Mouse (Mus musculus) CH12.LX (cell line): ENCODE data around the gene Tut1.

Experiments
- CTCF ChIP-seq, 2 experiments: IDR thresholded peaks in 1 of 2; conservative IDR thresholded peaks in 1 of 2; 2 replicates each; pipeline ENCODE4 v1.5.1; 2011 to 2012; ENCODE audit warnings: low read depth in 2 of 2, low read length in 2 of 2, improper control_type of control experiment in 1 of 2, inconsistent platforms in 1 of 2, mild to moderate bottlenecking in 1 of 2, moderate library complexity in 1 of 2
- MAZ ChIP-seq: IDR thresholded peaks from 2 replicates; pipeline ENCODE4 v1.6.1; 2012; ENCODE audit warnings: low read depth, mild to moderate bottlenecking, inconsistent platforms, low read length, improper control_type of control experiment, moderate library complexity
- POLR2A ChIP-seq: IDR thresholded peaks from 2 replicates; pipeline ENCODE4 v1.6.1; 2011; ENCODE audit warnings: low read depth, mild to moderate bottlenecking, improper control_type of control experiment, low read length
- SMC3 ChIP-seq: IDR thresholded peaks from 2 replicates; pipeline ENCODE4 v1.6.1; 2011; ENCODE audit warnings: low read depth, low read length, improper control_type of control experiment
- UBTF ChIP-seq: IDR thresholded peaks from 2 replicates; pipeline ENCODE4 v1.6.1; 2012; ENCODE audit warnings: low read depth, mild to moderate bottlenecking, inconsistent platforms, low read length, improper control_type of control experiment, moderate library complexity
- ZNF384 ChIP-seq: IDR thresholded peaks from 2 replicates; pipeline ENCODE4 v1.6.1; 2012; ENCODE audit warnings: low read depth, low read length, improper control_type of control experiment, inconsistent platforms

DNA sequence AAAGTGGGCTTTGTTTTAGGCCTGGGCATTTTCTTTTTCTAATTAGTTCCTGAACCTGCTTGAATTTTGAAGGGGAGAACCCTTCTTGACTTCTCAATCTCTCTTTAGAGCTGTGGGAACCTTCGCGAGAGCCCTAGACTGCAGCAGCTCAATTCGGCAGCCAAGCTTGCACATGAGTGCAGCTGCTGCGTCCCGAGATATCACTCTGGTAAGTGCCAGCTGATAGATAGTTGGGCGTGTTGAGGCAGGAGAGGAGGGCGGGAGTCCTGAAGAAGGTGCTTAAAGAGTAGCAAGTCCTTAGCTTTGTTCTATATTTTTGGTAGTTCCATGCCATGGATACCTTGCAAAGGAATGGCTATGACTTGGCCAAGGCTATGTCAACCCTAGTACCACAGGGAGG is 6.7 kb upstream of the Tut1 start:
- TF ChIP-seq SMC3, result no peak
- TF ChIP-seq ZNF384, result no peak
- TF ChIP-seq POLR2A, result no peak
- TF ChIP-seq MAZ, result no peak
- TF ChIP-seq CTCF (conservative IDR thresholded peaks at IDR 0.05 in 1 of 2, IDR thresholded peaks at IDR 0.05 in 1 of 2; ENCODE audit: low read depth in 2 of 2, low read length in 2 of 2), result no peak
- no peak for TF ChIP-seq UBTF
